Comparison of ENCODE assay signal across 8 mouse cellular contexts in genomic region chr15:89122649-89123366, GRCm38 (mm10). TPM values are rescaled to one million over a fixed set of nuclear protein-coding genes. Genes with fewer than 3 reads are reported as not detected.
A peak's percentile ranks its signal among the peaks of the same experiment; 100 is the strongest.
DNase-seq lines count a peak whose midpoint lies in the region; ATAC-seq and TF ChIP-seq lines count a peak whose summit lies in the region.

Tubgcp6 (minus strand) TSS chr15:89123112.

- peak within 1 kb of the TSS; percentile 89 for H3K4me3 ChIP-seq in embryonic facial prominence, embryonic 13.5 days
- peak within 1 kb of the TSS; percentile 93 for H3K4me3 ChIP-seq in heart, adult 2 months
- peak within 1 kb of the TSS; percentile 88 for H3K4me3 ChIP-seq in limb, embryonic 13.5 days
- peak within 1 kb of the TSS; percentile 88 for H3K4me3 ChIP-seq in midbrain, embryonic 16.5 days (ENCODE audit: low read depth, low read length)

- peak; percentile 66 for TF ChIP-seq EP300 in heart, adult 2 months (IDR thresholded peaks at IDR 0.05; ENCODE audit: insufficient read depth, low read depth, low read length)

- peak within 1 kb of the TSS; percentile 87 for H3K27ac ChIP-seq in embryonic facial prominence, embryonic 13.5 days
- peak within 1 kb of the TSS; percentile 85 for H3K27ac ChIP-seq in heart, adult 2 months
- peak within 1 kb of the TSS; percentile 72; the same call in 1 of the 2 replicates for H3K27ac ChIP-seq in limb, embryonic 13.5 days
- peak within 1 kb of the TSS; percentile 88 for H3K27ac ChIP-seq in midbrain, embryonic 16.5 days (ENCODE audit: low read length)

- H3K4me1 ChIP-seq in embryonic facial prominence, embryonic 13.5 days: peaks cover 45% of the 10 kb centered on the region
- H3K4me1 ChIP-seq in heart, adult 2 months (ENCODE audit: control insufficient read depth, insufficient read depth, low read length): peaks cover 13% of the 10 kb centered on the region
- H3K4me1 ChIP-seq in limb, embryonic 13.5 days: peaks cover 46% of the 10 kb centered on the region
- peaks cover 45% of the 10 kb centered on the region for H3K4me1 ChIP-seq in midbrain, embryonic 16.5 days (ENCODE audit: control insufficient read depth, insufficient read depth, low read length)

- H3K9ac ChIP-seq in embryonic facial prominence, embryonic 13.5 days: peak within 1 kb of the TSS; percentile 91
- H3K9ac ChIP-seq in heart, adult 2 months (ENCODE audit: low read depth, low read length): peak within 1 kb of the TSS; percentile 79
- H3K9ac ChIP-seq in limb, embryonic 13.5 days: peak within 1 kb of the TSS; percentile 87
- H3K9ac ChIP-seq in midbrain, embryonic 16.5 days (ENCODE audit: low read depth, low read length): peak within 1 kb of the TSS; percentile 88

- WGBS in embryonic facial prominence, embryonic 13.5 days: under 1% methylated on average over 47 of the region's 47 CpGs
- WGBS in heart, adult 2 months: under 1% methylated on average over 47 of the region's 47 CpGs
- under 1% methylated on average over 47 of the region's 47 CpGs for WGBS in limb, embryonic 13.5 days
- under 1% methylated on average over 47 of the region's 47 CpGs for WGBS in midbrain, embryonic 16.5 days

- peaks cover 37% of the 10 kb centered on the region for H3K36me3 ChIP-seq in embryonic facial prominence, embryonic 13.5 days
- H3K36me3 ChIP-seq in heart, adult 2 months (ENCODE audit: control insufficient read depth, insufficient read depth, low read length): no peaks in the 10 kb centered on the region
- H3K36me3 ChIP-seq in limb, embryonic 13.5 days: peaks cover 33% of the 10 kb centered on the region
- H3K36me3 ChIP-seq in midbrain, embryonic 16.5 days (ENCODE audit: control insufficient read depth, insufficient read depth, low read length): 0 out of 2 replicates have a peak, but pooled peaks cover 3% of the 10 kb centered on the region

- H3K4me2 ChIP-seq in embryonic facial prominence, embryonic 13.5 days: peak within 1 kb of the TSS; percentile 95
- peak within 1 kb of the TSS; percentile 96 for H3K4me2 ChIP-seq in limb, embryonic 13.5 days (replicated peaks)
- H3K4me2 ChIP-seq in midbrain, embryonic 16.5 days (ENCODE audit: low read length): peak within 1 kb of the TSS; percentile 98

- peak; percentile 90 for TF ChIP-seq POLR2A in heart, adult 2 months (IDR thresholded peaks at IDR 0.05; ENCODE audit: insufficient read depth, low read depth, low read length)

- TF ChIP-seq CTCF in heart, adult 2 months (IDR thresholded peaks at IDR 0.05): no peak

- ATAC-seq in embryonic facial prominence, embryonic 13.5 days (ENCODE audit: insufficient number of reproducible peaks, insufficient read depth, low FRiP score, low TSS enrichment, low read depth): peak; percentile 83
- peak; percentile 87 for ATAC-seq in limb, embryonic 13.5 days (ENCODE audit: low FRiP score, low read depth)
- ATAC-seq in midbrain, embryonic 16.5 days: peak; percentile 80

- H3K79me2 ChIP-seq in heart, adult 2 months (replicated peaks; ENCODE audit: control insufficient read depth, insufficient read depth, low read length): peaks cover 4% of the 10 kb centered on the region; the same call in 1 of the 2 replicates

- DNase-seq in 3134 (ENCODE audit: extremely low read depth, insufficient read length, low spot score): peak; percentile 87
- DNase-seq in adrenal gland, postnatal 36 days: peak; percentile 95 to 96
- peak; percentile 94 to 98 for DNase-seq in heart, adult 2 months
- DNase-seq in kidney, adult 8-10 months: peak; percentile 92 to 96
- peak; percentile 96 to 97 for DNase-seq in spleen, postnatal 10 days (ENCODE audit: low spot score in 2 of 2)

- no peaks in the 10 kb centered on the region for H3K27me3 ChIP-seq in embryonic facial prominence, embryonic 13.5 days
- no peaks in the 10 kb centered on the region for H3K27me3 ChIP-seq in heart, adult 2 months (ENCODE audit: control insufficient read depth, insufficient read depth, low read length)
- no peaks in the 10 kb centered on the region for H3K27me3 ChIP-seq in limb, embryonic 13.5 days
- no peaks in the 10 kb centered on the region for H3K27me3 ChIP-seq in midbrain, embryonic 16.5 days (ENCODE audit: control insufficient read depth, insufficient read depth, low read depth, low read length)

- intact Hi-C loops in heart, adult 2 months (cut with DNase I): loop anchor here (2.0 to 5.0 kb wide), 2 partner anchors 18 to 34 kb away; partner anchors contain the start of gene Mapk12

- H3K9me3 ChIP-seq in embryonic facial prominence, embryonic 13.5 days: no peaks in the 10 kb centered on the region
- H3K9me3 ChIP-seq in limb, embryonic 13.5 days: no peaks in the 10 kb centered on the region
- H3K9me3 ChIP-seq in midbrain, embryonic 16.5 days (replicated peaks; ENCODE audit: control insufficient read depth, low read length, poor library complexity, severe bottlenecking): no peaks in the 10 kb centered on the region

RNA-seq across cellular contexts. Expression of gene Tubgcp6, which starts in this region (rescaled TPM):
- total RNA-seq in adrenal gland, postnatal 36 days (2021): 10 to 100 TPM; 13.4 to 16.4 TPM
- polyA plus RNA-seq in embryonic facial prominence, embryonic 13.5 days (2015; fragmentation: Nextera tagmentation; extraction: Ambion mirVana): 17.0 and 18.0 TPM in 2 replicates
- total RNA-seq in heart, adult 2 months (2021): 1 to 10 TPM; 7.3 to 8.7 TPM
- 16.2 and 18.7 TPM in 2 replicates for polyA plus RNA-seq in heart, adult 2 months (2012; rRNA removed)
- 17.5 and 18.1 TPM in 2 replicates for polyA plus RNA-seq in limb, embryonic 13.5 days (2015; fragmentation: Nextera tagmentation; extraction: Ambion mirVana)
- polyA plus RNA-seq in midbrain, embryonic 16.5 days (2015; fragmentation: Nextera tagmentation; extraction: Ambion mirVana): 18.5 and 19.1 TPM in 2 replicates

Comparison
In these comparisons a context has a peak if more than half of its experiments do, and no peak if none do; other contexts are left out.
1. Peak in every context shown above with its lines: DNase-seq, ATAC-seq, H3K4me3 ChIP-seq and H3K27ac ChIP-seq.